16 mouse cellular contexts compared by ENCODE assay signal in the genomic region with DNA sequence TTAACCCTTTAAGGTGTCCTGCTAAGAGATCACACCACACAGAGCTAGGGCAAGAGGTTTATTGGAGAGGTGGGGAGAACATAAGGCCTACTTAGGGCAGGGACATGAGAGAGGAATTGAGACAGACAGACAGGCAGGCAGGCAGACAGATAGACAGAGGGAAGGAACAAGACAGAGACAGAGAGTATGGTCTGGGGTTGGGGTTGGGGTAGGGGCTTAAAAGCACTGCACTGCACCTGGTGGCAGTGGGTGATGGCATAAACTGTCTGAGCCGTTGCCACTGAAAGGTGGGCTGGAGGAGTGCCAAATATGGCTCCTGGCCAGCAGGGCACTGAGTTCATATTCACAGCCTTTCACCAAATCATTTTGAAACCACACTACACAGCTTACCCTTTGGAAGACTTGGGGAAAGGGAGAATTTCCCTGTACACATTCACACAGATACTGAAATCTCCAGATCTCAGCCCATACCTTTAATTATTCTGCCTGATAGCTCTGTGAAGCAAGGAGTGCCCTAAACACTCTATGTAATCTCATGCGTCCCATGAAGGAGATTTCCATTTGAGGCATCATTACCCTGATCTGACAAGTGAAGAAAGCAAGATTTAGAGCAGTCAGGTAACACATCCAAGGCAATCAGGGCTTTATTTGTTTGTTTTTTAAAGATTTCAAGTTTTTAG. TPM values are rescaled to one million over a fixed set of nuclear protein-coding genes. Genes with fewer than 3 reads are reported as not detected.
DNase-seq lines count a peak whose midpoint lies in the region; ATAC-seq lines count a peak whose summit lies in the region.
"Had no signal": no experiment of that assay in that cellular context is flagged by ENCODE, and none has a peak within 500 bp of the region (broad histone marks: within the 10 kb centered on the region; RNA-seq: fewer than 3 reads in every experiment).

No protein-coding gene starts in this region.

- no peaks in the 10 kb centered on the region for H3K27me3 ChIP-seq in hindbrain, embryonic 16.5 days (replicated peaks; ENCODE audit: control insufficient read depth, insufficient read depth, low read length)
- no peaks in the 10 kb centered on the region for H3K27me3 ChIP-seq in hindbrain, embryonic 12.5 days
- no peaks in the 10 kb centered on the region for H3K27me3 ChIP-seq in midbrain, embryonic 16.5 days (ENCODE audit: control insufficient read depth, insufficient read depth, low read depth, low read length)
- H3K27me3 ChIP-seq: megakaryocyte, embryonic 14.5 days had no signal

- H3K9ac ChIP-seq in hindbrain, embryonic 16.5 days (ENCODE audit: low read depth, low read length), result no peak overlapping the region
- no peak overlapping the region for H3K9ac ChIP-seq in hindbrain, embryonic 12.5 days
- H3K9ac ChIP-seq in midbrain, embryonic 16.5 days (ENCODE audit: low read depth, low read length), result no peak overlapping the region
- H3K9ac ChIP-seq: liver, postnatal 0 days had no signal

- H3K4me2 ChIP-seq in hindbrain, embryonic 16.5 days (ENCODE audit: low read length), result no peak overlapping the region
- H3K4me2 ChIP-seq in hindbrain, embryonic 12.5 days (replicated peaks), result no peak overlapping the region
- no peak overlapping the region for H3K4me2 ChIP-seq in midbrain, embryonic 16.5 days (ENCODE audit: low read length)

- H3K27ac ChIP-seq in hindbrain, embryonic 16.5 days (ENCODE audit: low read depth, low read length), result no peak overlapping the region
- H3K27ac ChIP-seq in hindbrain, embryonic 12.5 days, result no peak overlapping the region
- peak overlapping the region; percentile 97 for H3K27ac ChIP-seq in brown adipose tissue, adult 24 weeks (replicated peaks; ENCODE audit: low read depth, low read length)
- no peak overlapping the region for H3K27ac ChIP-seq in midbrain, embryonic 16.5 days (ENCODE audit: low read length)
- H3K27ac ChIP-seq: heart, embryonic 10.5 days had no signal

- peak; percentile 58 to 59 for DNase-seq in cerebellum, postnatal 14 days
- DNase-seq in cerebellum, adult 9-10 months, result no peak
- no peak for DNase-seq in kidney, adult 8-10 months
- DNase-seq: B cell, adult 2 months; gastrocnemius, postnatal 10 days; heart, postnatal 14 days; kidney, adult 9 months; liver; liver, postnatal 0 days; lung, postnatal 14 days had no signal

- no peaks in the 10 kb centered on the region for H3K9me3 ChIP-seq in hindbrain, embryonic 16.5 days (ENCODE audit: control insufficient read depth, low read length)
- H3K9me3 ChIP-seq in hindbrain, embryonic 12.5 days (replicated peaks), result no peaks in the 10 kb centered on the region
- H3K9me3 ChIP-seq in midbrain, embryonic 16.5 days (replicated peaks; ENCODE audit: control insufficient read depth, low read length, poor library complexity, severe bottlenecking), result no peaks in the 10 kb centered on the region
- H3K9me3 ChIP-seq: heart, embryonic 10.5 days; megakaryocyte, embryonic 14.5 days had no signal

- no peaks in the 10 kb centered on the region for H3K36me3 ChIP-seq in hindbrain, embryonic 16.5 days (ENCODE audit: control insufficient read depth, insufficient read depth, low read length)
- no peaks in the 10 kb centered on the region for H3K36me3 ChIP-seq in hindbrain, embryonic 12.5 days
- H3K36me3 ChIP-seq in midbrain, embryonic 16.5 days (ENCODE audit: control insufficient read depth, insufficient read depth, low read length), result no peaks in the 10 kb centered on the region
- H3K36me3 ChIP-seq: heart, embryonic 10.5 days had no signal

- no peak overlapping the region for H3K4me3 ChIP-seq in hindbrain, embryonic 16.5 days (ENCODE audit: low read length)
- no peak overlapping the region for H3K4me3 ChIP-seq in hindbrain, embryonic 12.5 days
- H3K4me3 ChIP-seq in brown adipose tissue, adult 24 weeks (ENCODE audit: insufficient read depth, low read depth, low read length), result no peak overlapping the region
- no peak overlapping the region for H3K4me3 ChIP-seq in midbrain, embryonic 16.5 days (ENCODE audit: low read depth, low read length)
- H3K4me3 ChIP-seq: heart, embryonic 10.5 days; megakaryocyte, embryonic 14.5 days had no signal

- ATAC-seq in hindbrain, embryonic 16.5 days, result 0 out of 2 replicates have a peak, but pooled peaks have one; percentile 17
- ATAC-seq in hindbrain, embryonic 12.5 days (ENCODE audit: low FRiP score), result no peak
- peak; percentile 39; the same call in 1 of the 2 replicates for ATAC-seq in midbrain, embryonic 16.5 days
- ATAC-seq: liver, postnatal 0 days had no signal

- H3K4me1 ChIP-seq in hindbrain, embryonic 16.5 days (ENCODE audit: control insufficient read depth, insufficient read depth, low read depth, low read length), result no peaks in the 10 kb centered on the region
- H3K4me1 ChIP-seq in hindbrain, embryonic 12.5 days, result no peaks in the 10 kb centered on the region
- peaks cover 2% of the 10 kb centered on the region for H3K4me1 ChIP-seq in brown adipose tissue, adult 24 weeks (ENCODE audit: control insufficient read depth, insufficient read depth, insufficient read length, low read length)
- H3K4me1 ChIP-seq in midbrain, embryonic 16.5 days (ENCODE audit: control insufficient read depth, insufficient read depth, low read length), result peaks cover 10% of the 10 kb centered on the region

- WGBS in hindbrain, embryonic 16.5 days, result 53% methylated on average over 2 of the region's 2 CpGs
- WGBS in hindbrain, embryonic 12.5 days, result 59% methylated on average over 2 of the region's 2 CpGs
- WGBS in midbrain, embryonic 16.5 days, result 26% methylated on average over 2 of the region's 2 CpGs

RNA-seq across cellular contexts. Expression of gene Rgs2, which starts 21.7 kb away (rescaled TPM):
- polyA plus RNA-seq in hindbrain, embryonic 16.5 days (2015; fragmentation: Nextera tagmentation; extraction: Ambion mirVana), result 96.4 and 98.1 TPM in 2 replicates
- polyA plus RNA-seq in hindbrain, embryonic 12.5 days (2016; fragmentation: Nextera tagmentation; extraction: Ambion mirVana), result 108 and 118 TPM in 2 replicates
- polyA plus RNA-seq in brown adipose tissue, adult 24 weeks (2012; ENCODE audit: insufficient read depth, insufficient read length, missing spikeins), result 212 and 297 TPM in 2 replicates
- 133 and 147 TPM in 2 replicates for polyA plus RNA-seq in midbrain, embryonic 16.5 days (2015; fragmentation: Nextera tagmentation; extraction: Ambion mirVana)

Comparison
In these comparisons a context has a peak if more than half of its experiments do, and no peak if none do; other contexts are left out.
1. DNase-seq: peak in cerebellum, postnatal 14 days (2 of 2); none in cerebellum, adult 9-10 months (single experiment) and kidney, adult 8-10 months (0 of 2).